Mouse (Mus musculus) limb, embryonic 11.5 days (tissue): Measurements from ENCODE around the gene Sfta2. TPM values are rescaled to one million over a fixed set of nuclear protein-coding genes. Genes with fewer than 3 reads are reported as not detected.
A peak's percentile ranks its signal among the peaks of the same experiment; 100 is the strongest.

ENCODE experiments used
- ATAC-seq: fragments of 200-750 bp; cut with Nextera tagmentation; 2 replicates; pipeline ENCODE4 v1.8.0; 2017; ENCODE audit warnings: low read depth; ENCODE audit not compliant: insufficient number of reproducible peaks, low FRiP score, low TSS enrichment
- DNase-seq: peaks from one replicate; pipeline ENCODE4 v3.0.0-alpha.2; 2015; ENCODE audit warnings: low spot score
- H3K27ac ChIP-seq: fragments of 300-500 bp; sonication (generic); replicated peaks from 2 replicates; pipeline ENCODE4 v1.5.1; 2014; ENCODE audit warnings: low read depth, mild to moderate bottlenecking, low read length
- H3K27me3 ChIP-seq: fragments of 300-500 bp; sonication (generic); 2 replicates; pipeline ENCODE4 v1.6.1; 2014; ENCODE audit warnings: mild to moderate bottlenecking, low read length, mixed read lengths; ENCODE audit not compliant: control insufficient read depth, insufficient read depth
- H3K36me3 ChIP-seq: fragments of 300-500 bp; sonication (generic); 2 replicates; pipeline ENCODE4 v1.6.1; 2014; ENCODE audit warnings: mild to moderate bottlenecking, low read length, moderate library complexity, mixed read lengths; ENCODE audit not compliant: control insufficient read depth, insufficient read depth
- H3K4me1 ChIP-seq: fragments of 300-500 bp; sonication (generic); 2 replicates; pipeline ENCODE4 v1.6.1; 2014; ENCODE audit warnings: low read length, mixed read lengths; ENCODE audit not compliant: control insufficient read depth, insufficient read depth
- H3K4me2 ChIP-seq: fragments of 300-500 bp; sonication (generic); 2 replicates; pipeline ENCODE4 v1.6.1; 2014; ENCODE audit warnings: low read depth, mild to moderate bottlenecking, moderate library complexity; ENCODE audit not compliant: severe bottlenecking
- H3K4me3 ChIP-seq: fragments of 300-500 bp; sonication (generic); 2 replicates; pipeline ENCODE4 v1.5.1; 2014; ENCODE audit warnings: low read depth, low read length
- H3K9ac ChIP-seq: fragments of 300-500 bp; sonication (generic); 2 replicates; pipeline ENCODE4 v1.6.1; 2014; ENCODE audit warnings: mild to moderate bottlenecking, low read length
- H3K9me3 ChIP-seq: fragments of 300-500 bp; sonication (generic); 2 replicates; pipeline ENCODE4 v1.6.1; 2016; ENCODE audit warnings: low read length; ENCODE audit not compliant: control insufficient read depth
- WGBS: fragments of 180-500 bp; shearing (Covaris S2); extraction: QIAGEN DNeasy Blood & Tissue Kit; methylation state at CpG from one replicate; pipeline ENCODE4 v1.1.7; 2014; 5-methylcytosine and 5-hydroxymethylcytosine counted together
- polyA plus RNA-seq: library from polyadenylated mRNA; unstranded; fragments of >200 nt; fragmentation: Nextera tagmentation; extraction: Ambion mirVana; gene quantifications from 2 replicates; pipeline ENCODE4 v1.2.1, GENCODE M21; 2014

Gene Sfta2
- polyA plus RNA-seq, 1 experiment from 2014 or later, result not detected

GRCm38 (mm10) chr17:35671846-35672245 lies 70.5 kb downstream of the Sfta2 start:
- WGBS, result 84% methylated on average over 6 of the region's 6 CpGs
- H3K4me1 ChIP-seq, result peaks cover 4% of the 10 kb centered on the region
- no peak for ATAC-seq

GRCm38 (mm10) chr17:35672527-35672926 lies 71.2 kb downstream of the Sfta2 start:
- H3K4me3 ChIP-seq, result no peak overlapping the region
- H3K4me2 ChIP-seq, result peak overlapping the region; percentile 44
- DNase-seq (no peak), ATAC-seq (no peak)
- no peaks in the 10 kb centered on the region for H3K27me3 ChIP-seq
- H3K4me1 ChIP-seq, result peaks cover 2% of the 10 kb centered on the region; the same call in 1 of the 2 replicates
- H3K27ac ChIP-seq, result no peak overlapping the region
- no peak overlapping the region for H3K9ac ChIP-seq
- whole genome bisulfite sequencing, result 90% methylated on average over 6 of the region's 6 CpGs
- peaks cover 4% of the 10 kb centered on the region; the same call in 1 of the 2 replicates for H3K36me3 ChIP-seq
- H3K9me3 ChIP-seq, result no peaks in the 10 kb centered on the region

More at GRCm38 (mm10) chr17:35671846-35672245, 70.5 kb downstream of the Sfta2 start:
- no peak for DNase-seq
- Histone ChIP-seq H3K4me2 (no peak overlapping the region), H3K9me3 (no peaks in the 10 kb centered on the region), H3K36me3 (peaks cover 4% of the 10 kb centered on the region; the same call in 1 of the 2 replicates), H3K4me3 (no peak overlapping the region), H3K27me3 (no peaks in the 10 kb centered on the region), H3K9ac (no peak overlapping the region), H3K27ac (no peak overlapping the region)

GRCm38 (mm10) chr17:35673416-35674035 lies 72.2 kb downstream of the Sfta2 start, which contains the start of gene Gtf2h4:
Gene Gtf2h4, minus strand, starts transcription at chr17:35673739.
- Histone ChIP-seq H3K36me3 (peaks cover 4% of the 10 kb centered on the region; the same call in 1 of the 2 replicates), H3K4me2 (peak within 1 kb of the TSS; percentile 44), H3K4me1 (peaks cover 2% of the 10 kb centered on the region; the same call in 1 of the 2 replicates), H3K9me3 (no peaks in the 10 kb centered on the region), H3K9ac (peak within 1 kb of the TSS; percentile 74), H3K27me3 (no peaks in the 10 kb centered on the region), H3K27ac (no peak within 1 kb of the TSS), H3K4me3 (peak within 1 kb of the TSS; percentile 51)
- 4% methylated on average over 23 of the region's 23 CpGs for WGBS
- DNase-seq (peak; percentile 88), ATAC-seq (peak; percentile 89)

- DNase-seq (no peak), ATAC-seq (no peak)
- Histone ChIP-seq H3K36me3 (peaks cover 5% of the 10 kb centered on the region; the same call in 1 of the 2 replicates), H3K4me3 (no peak overlapping the region), H3K9me3 (no peaks in the 10 kb centered on the region), H3K4me1 (no peaks in the 10 kb centered on the region), H3K9ac (no peak overlapping the region), H3K27me3 (no peaks in the 10 kb centered on the region), H3K4me2 (no peak overlapping the region), H3K27ac (no peak overlapping the region)
- 54% methylated on average over 6 of the region's 6 CpGs for WGBS
Observed at GRCm38 (mm10) chr17:35680591-35680990, 79.2 kb downstream of the Sfta2 start.

- ATAC-seq (no peak), DNase-seq (no peak)
- H3K4me1 ChIP-seq, result no peaks in the 10 kb centered on the region
- no peak overlapping the region for H3K27ac ChIP-seq
- H3K9me3 ChIP-seq, result no peaks in the 10 kb centered on the region
- H3K9ac ChIP-seq, result no peak overlapping the region
- WGBS, result 87% methylated on average over 13 of the region's 13 CpGs
- H3K27me3 ChIP-seq, result no peaks in the 10 kb centered on the region
- H3K4me3 ChIP-seq, result no peak overlapping the region
- peaks cover 5% of the 10 kb centered on the region for H3K36me3 ChIP-seq
- H3K4me2 ChIP-seq, result no peak overlapping the region
Observed at GRCm38 (mm10) chr17:35681986-35682385, 80.6 kb downstream of the Sfta2 start.

GRCm38 (mm10) chr17:35685061-35685460 lies 83.7 kb downstream of the Sfta2 start:
- H3K27me3 ChIP-seq, result no peaks in the 10 kb centered on the region
- no peak overlapping the region for H3K4me2 ChIP-seq
- ATAC-seq (no peak), DNase-seq (no peak)
- no peak overlapping the region for H3K9ac ChIP-seq
- H3K4me1 ChIP-seq, result no peaks in the 10 kb centered on the region
- peaks cover 8% of the 10 kb centered on the region for H3K36me3 ChIP-seq
- H3K9me3 ChIP-seq, result no peaks in the 10 kb centered on the region
- no peak overlapping the region for H3K4me3 ChIP-seq
- no peak overlapping the region for H3K27ac ChIP-seq
- 68% methylated on average over 9 of the region's 9 CpGs for WGBS

- ATAC-seq (no peak), DNase-seq (no peak)
- 82% methylated on average over 25 of the region's 25 CpGs for WGBS
- no peak overlapping the region for H3K4me2 ChIP-seq
- H3K4me1 ChIP-seq, result no peaks in the 10 kb centered on the region
- no peak overlapping the region for H3K9ac ChIP-seq
- H3K27ac ChIP-seq, result no peak overlapping the region
- H3K36me3 ChIP-seq, result peaks cover 9% of the 10 kb centered on the region
- no peak overlapping the region for H3K4me3 ChIP-seq
- H3K27me3 ChIP-seq, result no peaks in the 10 kb centered on the region
- no peaks in the 10 kb centered on the region for H3K9me3 ChIP-seq
Observed at GRCm38 (mm10) chr17:35688347-35689175, 87.2 kb downstream of the Sfta2 start.

GRCm38 (mm10) chr17:35689936-35690645 lies 88.7 kb downstream of the Sfta2 start:
- Histone ChIP-seq H3K4me2 (no peak overlapping the region), H3K27me3 (no peaks in the 10 kb centered on the region), H3K9me3 (no peaks in the 10 kb centered on the region), H3K4me1 (no peaks in the 10 kb centered on the region), H3K9ac (no peak overlapping the region), H3K36me3 (peaks cover 7% of the 10 kb centered on the region), H3K4me3 (no peak overlapping the region), H3K27ac (no peak overlapping the region)
- ATAC-seq (no peak), DNase-seq (no peak)
- WGBS, result 92% methylated on average over 18 of the region's 18 CpGs
